Mouse (Mus musculus): Measurements from ENCODE around the gene Eif2ak3. TPM values are rescaled to one million over a fixed set of nuclear protein-coding genes. Genes with fewer than 3 reads are reported as not detected.

The Eif2ak3 gene
- polyA plus RNA-seq, 2 experiments: 2.3 to 3.3 TPM

DNA sequence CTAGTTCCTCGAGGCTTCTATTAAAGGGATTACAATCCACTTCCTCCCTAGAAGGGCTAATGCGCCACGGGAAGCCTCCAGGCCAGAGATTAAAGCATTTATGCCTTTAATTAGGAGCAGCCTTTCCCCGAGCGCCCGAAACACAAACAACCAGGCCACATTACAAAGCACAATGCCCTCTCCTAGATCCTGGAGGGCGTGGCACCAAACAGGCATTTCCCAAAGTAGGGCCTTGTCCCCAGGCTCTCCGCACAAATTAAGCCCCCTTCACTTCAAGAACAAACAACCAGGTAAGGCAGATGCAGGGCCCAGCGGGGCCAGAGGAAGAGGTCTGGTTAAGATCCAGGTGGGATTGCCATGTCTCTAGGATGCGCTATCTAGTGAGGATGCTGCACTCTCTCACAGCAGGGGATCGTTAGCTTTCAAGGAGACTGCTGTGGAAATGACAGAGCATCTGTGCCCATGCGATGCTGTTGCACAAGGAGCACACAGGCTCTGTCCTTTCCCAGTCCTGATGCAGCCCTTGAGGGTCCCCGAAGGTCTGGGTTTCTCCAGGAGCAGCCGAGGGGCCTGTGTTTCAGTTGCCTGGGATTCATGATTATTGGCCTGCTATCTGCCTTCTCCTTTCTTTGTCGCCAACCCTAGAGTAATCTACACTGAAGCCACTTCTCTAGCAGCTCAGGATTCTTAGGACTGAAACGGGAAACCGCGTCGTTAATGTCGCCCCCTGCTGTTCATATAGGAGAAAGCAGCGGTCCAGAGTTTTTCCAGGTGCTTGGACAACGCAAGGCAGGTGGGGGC, 77.2 kb downstream of the Eif2ak3 start:
- ATAC-seq (ENCODE audit: insufficient read depth): no peak
- TF ChIP-seq EP300 (IDR thresholded peaks at IDR 0.05; ENCODE audit: low read depth) (no peak), CTCF (IDR thresholded peaks at IDR 0.05; ENCODE audit: low read depth) (peak; percentile 78)
- 16% methylated on average over 22 of the region's 22 CpGs for WGBS (ENCODE audit: insufficient replicate concordance)

DNA sequence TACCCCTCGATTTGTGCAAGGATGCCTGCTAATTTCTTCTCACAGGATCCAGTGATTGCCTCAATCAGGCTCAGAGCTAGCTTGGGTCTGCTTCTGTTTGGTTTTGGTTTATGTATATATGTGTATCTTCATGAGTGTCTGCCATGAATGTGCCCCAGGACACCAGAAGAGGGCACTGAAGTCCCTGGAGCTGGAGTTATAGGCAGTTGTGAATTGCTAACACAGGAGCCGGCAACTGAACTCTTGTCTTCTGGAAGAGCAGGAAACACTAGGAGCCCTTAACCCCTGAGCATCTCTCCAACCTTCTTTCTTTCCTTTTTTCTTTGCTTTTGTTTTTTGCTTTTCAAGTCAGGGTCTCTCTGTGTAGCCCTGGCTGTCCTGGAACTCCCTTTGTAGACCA, 87.5 kb downstream of the Eif2ak3 start:
- no peak for ATAC-seq (ENCODE audit: insufficient read depth)
- no peak for TF ChIP-seq CTCF (IDR thresholded peaks at IDR 0.05; ENCODE audit: low read depth)
- TF ChIP-seq EP300 (IDR thresholded peaks at IDR 0.05; ENCODE audit: low read depth): no peak
- H3K27ac ChIP-seq: no peak overlapping the region
- H3K9ac ChIP-seq (replicated peaks): no peak overlapping the region
- H3K36me3 ChIP-seq (replicated peaks; ENCODE audit: control insufficient read depth, insufficient read depth, low read depth): no peaks in the 10 kb centered on the region
- H3K4me3 ChIP-seq (ENCODE audit: insufficient read depth in 1 of 2, low read depth in 2 of 2, low read length in 2 of 2): no peak overlapping the region
- 71% methylated on average over 2 of the region's 2 CpGs for WGBS (ENCODE audit: insufficient replicate concordance)
- DNase-seq (ENCODE audit: low read depth in 3 of 3, low spot score in 3 of 3): no peak
- no peak overlapping the region for H3K4me2 ChIP-seq (ENCODE audit: low read depth)
- no peaks in the 10 kb centered on the region for H3K27me3 ChIP-seq (ENCODE audit: control insufficient read depth, insufficient read depth, low read length)
- no peaks in the 10 kb centered on the region for H3K4me1 ChIP-seq (replicated peaks; ENCODE audit: control insufficient read depth in 2 of 2, insufficient read depth in 2 of 2, low read length in 1 of 2)
- no peaks in the 10 kb centered on the region for H3K9me3 ChIP-seq (ENCODE audit: control insufficient read depth, low read length)

More for the DNA sequence above, 77.2 kb downstream of the Eif2ak3 start:
- peak in 1 of 3 experiments; percentile 11 for DNase-seq (ENCODE audit: low read depth in 3 of 3, low spot score in 3 of 3)
- H3K4me1 ChIP-seq (replicated peaks; ENCODE audit: control insufficient read depth in 2 of 2, insufficient read depth in 2 of 2, low read length in 1 of 2): no peaks in the 10 kb centered on the region
- H3K9ac ChIP-seq (replicated peaks): no peak overlapping the region
- H3K4me2 ChIP-seq (ENCODE audit: low read depth): no peak overlapping the region; the same call in 1 of the 2 replicates
- no peak overlapping the region for H3K27ac ChIP-seq
- no peaks in the 10 kb centered on the region for H3K36me3 ChIP-seq (replicated peaks; ENCODE audit: control insufficient read depth, insufficient read depth, low read depth)
- no peak overlapping the region for H3K4me3 ChIP-seq (ENCODE audit: insufficient read depth in 1 of 2, low read depth in 2 of 2, low read length in 2 of 2)
- H3K9me3 ChIP-seq (ENCODE audit: control insufficient read depth, low read length): no peaks in the 10 kb centered on the region
- H3K27me3 ChIP-seq (ENCODE audit: control insufficient read depth, insufficient read depth, low read length): peaks cover 6% of the 10 kb centered on the region

DNA sequence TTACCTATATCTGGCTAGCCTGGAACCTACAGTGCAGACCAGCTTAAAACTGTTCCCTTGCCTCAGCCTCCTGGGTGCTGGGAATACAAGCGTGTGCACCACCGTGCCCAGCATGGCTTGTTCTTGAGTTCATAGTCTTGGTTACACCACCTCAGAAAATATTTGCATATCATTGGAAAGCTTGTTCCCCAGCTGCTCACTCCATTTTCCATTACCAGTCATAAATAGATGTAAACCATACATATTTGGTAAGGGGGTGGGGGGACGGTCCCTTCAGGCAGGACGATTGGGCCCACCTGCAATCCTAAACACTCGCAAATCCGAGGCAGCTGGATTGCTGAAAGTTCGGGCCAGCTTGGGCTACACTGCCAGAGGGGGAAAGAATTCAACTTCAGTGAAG, 109.0 kb downstream of the Eif2ak3 start:
- Histone ChIP-seq H3K4me3 (ENCODE audit: insufficient read depth in 1 of 2, low read depth in 2 of 2, low read length in 2 of 2) (no peak overlapping the region), H3K27me3 (ENCODE audit: control insufficient read depth, insufficient read depth, low read length) (peaks cover 57% of the 10 kb centered on the region), H3K36me3 (replicated peaks; ENCODE audit: control insufficient read depth, insufficient read depth, low read depth) (no peaks in the 10 kb centered on the region), H3K4me2 (ENCODE audit: low read depth) (no peak overlapping the region), H3K4me1 (replicated peaks; ENCODE audit: control insufficient read depth in 2 of 2, insufficient read depth in 2 of 2, low read length in 1 of 2) (no peaks in the 10 kb centered on the region), H3K27ac (no peak overlapping the region), H3K9ac (replicated peaks) (no peak overlapping the region), H3K9me3 (ENCODE audit: control insufficient read depth, low read length) (no peaks in the 10 kb centered on the region)
- WGBS (ENCODE audit: insufficient replicate concordance): 53% methylated on average over 7 of the region's 7 CpGs
- DNase-seq (ENCODE audit: low read depth in 3 of 3, low spot score in 3 of 3): no peak
- ATAC-seq (ENCODE audit: insufficient read depth): no peak
- TF ChIP-seq EP300 (IDR thresholded peaks at IDR 0.05; ENCODE audit: low read depth) (no peak), CTCF (IDR thresholded peaks at IDR 0.05; ENCODE audit: low read depth) (no peak)

DNA sequence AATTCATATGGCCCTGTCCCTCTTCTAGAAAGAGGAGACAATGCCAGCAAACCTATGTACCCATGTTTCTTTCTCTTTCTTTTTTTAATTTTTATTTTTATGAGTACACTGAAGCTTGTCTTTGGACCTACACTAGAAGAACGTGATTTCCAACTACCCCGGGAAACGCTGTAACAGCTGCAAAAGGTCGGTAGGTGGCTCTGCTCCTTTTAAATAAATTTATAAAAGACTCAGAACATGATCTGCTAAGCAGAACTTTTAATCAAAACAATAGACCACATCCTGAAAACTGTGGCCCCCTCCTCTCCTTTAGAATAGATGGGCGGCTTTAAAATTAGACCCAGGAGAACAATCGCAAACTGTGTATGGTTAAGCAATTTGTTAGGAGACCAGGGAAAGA, 109.7 kb downstream of the Eif2ak3 start:
- H3K27me3 ChIP-seq (ENCODE audit: control insufficient read depth, insufficient read depth, low read length): peaks cover 63% of the 10 kb centered on the region
- no peak overlapping the region for H3K9ac ChIP-seq (replicated peaks)
- 13% methylated on average over 6 of the region's 6 CpGs for WGBS (ENCODE audit: insufficient replicate concordance)
- H3K4me1 ChIP-seq (replicated peaks; ENCODE audit: control insufficient read depth in 2 of 2, insufficient read depth in 2 of 2, low read length in 1 of 2): no peaks in the 10 kb centered on the region
- no peak overlapping the region for H3K4me3 ChIP-seq (ENCODE audit: insufficient read depth in 1 of 2, low read depth in 2 of 2, low read length in 2 of 2)
- DNase-seq (ENCODE audit: low read depth in 3 of 3, low spot score in 3 of 3) (no peak), ATAC-seq (ENCODE audit: insufficient read depth) (no peak)
- H3K36me3 ChIP-seq (replicated peaks; ENCODE audit: control insufficient read depth, insufficient read depth, low read depth): no peaks in the 10 kb centered on the region
- H3K9me3 ChIP-seq (ENCODE audit: control insufficient read depth, low read length): no peaks in the 10 kb centered on the region
- no peak overlapping the region for H3K4me2 ChIP-seq (ENCODE audit: low read depth)
- TF ChIP-seq CTCF (IDR thresholded peaks at IDR 0.05; ENCODE audit: low read depth) (no peak), EP300 (IDR thresholded peaks at IDR 0.05; ENCODE audit: low read depth) (no peak)
- no peak overlapping the region for H3K27ac ChIP-seq

Other genes starting within 250 kb of the Eif2ak3 start
- gene Rpia, start 52.3 kb upstream of the Eif2ak3 start, polyA plus RNA-seq (2012; rRNA removed): 24.4 and 36.7 TPM in 2 replicates
- 4.5 and 4.7 TPM in 2 replicates for gene Rpia, start 52.3 kb upstream of the Eif2ak3 start, polyA plus RNA-seq (2014; fragmentation: Nextera tagmentation; extraction: Ambion mirVana)
- not detected in 2 replicates for gene Tex37, start 74.4 kb downstream of the Eif2ak3 start, polyA plus RNA-seq (2012; rRNA removed)
- gene Tex37, start 74.4 kb downstream of the Eif2ak3 start, polyA plus RNA-seq (2014; fragmentation: Nextera tagmentation; extraction: Ambion mirVana): not detected in 2 replicates
- gene Foxi3, start 112.0 kb downstream of the Eif2ak3 start, polyA plus RNA-seq (2012; rRNA removed): not detected in 2 replicates
- not detected in 2 replicates for gene Foxi3, start 112.0 kb downstream of the Eif2ak3 start, polyA plus RNA-seq (2014; fragmentation: Nextera tagmentation; extraction: Ambion mirVana)